Mouse (Mus musculus): ENCODE results near the gene Csf2rb2. TPM values are rescaled to one million over a fixed set of nuclear protein-coding genes. Genes with fewer than 3 reads are reported as not detected.
A peak's percentile ranks its signal among the peaks of the same experiment; 100 is the strongest.

Gene Csf2rb2
- total RNA-seq, 1 experiment from 2014 or later = 3.3 TPM

DNA sequence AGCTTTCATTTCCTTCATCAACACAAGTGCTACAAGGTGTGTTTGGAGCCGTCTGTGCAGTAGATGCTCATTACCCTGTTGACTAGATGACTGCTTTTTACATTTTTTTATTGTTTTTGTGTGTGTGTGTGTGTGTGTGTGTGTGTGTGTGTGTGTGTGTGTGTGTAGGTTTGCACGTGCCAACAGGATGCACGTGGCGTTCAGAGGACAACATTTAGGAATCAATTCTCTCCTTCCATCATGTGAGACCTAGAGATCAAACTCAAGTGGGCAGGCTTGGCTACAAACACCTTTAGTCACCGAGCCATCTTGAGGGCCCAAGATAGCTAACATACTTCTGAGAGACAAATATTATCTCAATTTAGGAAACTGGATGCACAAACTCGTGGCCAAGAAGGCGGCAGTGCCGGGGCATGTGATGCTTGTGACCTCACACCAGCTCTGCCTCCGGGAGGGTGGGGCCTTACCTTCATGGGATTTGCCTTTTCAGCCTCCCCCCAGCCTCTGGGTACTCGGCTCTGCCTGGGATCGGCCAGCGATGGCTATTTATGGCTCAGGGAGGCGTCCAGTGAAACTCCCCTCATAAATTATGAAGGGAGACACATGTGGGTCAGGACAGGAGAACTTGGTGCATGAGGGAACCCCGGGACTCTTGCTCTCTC, 65.4 kb downstream of the Csf2rb2 start:
- ATAC-seq (replicated peaks in 1 of 2; ENCODE audit: insufficient read depth in 1 of 2, low FRiP score in 2 of 2, low TSS enrichment in 1 of 2, low read depth in 1 of 2, poor library complexity in 2 of 2, severe bottlenecking in 2 of 2) = no peak

DNA sequence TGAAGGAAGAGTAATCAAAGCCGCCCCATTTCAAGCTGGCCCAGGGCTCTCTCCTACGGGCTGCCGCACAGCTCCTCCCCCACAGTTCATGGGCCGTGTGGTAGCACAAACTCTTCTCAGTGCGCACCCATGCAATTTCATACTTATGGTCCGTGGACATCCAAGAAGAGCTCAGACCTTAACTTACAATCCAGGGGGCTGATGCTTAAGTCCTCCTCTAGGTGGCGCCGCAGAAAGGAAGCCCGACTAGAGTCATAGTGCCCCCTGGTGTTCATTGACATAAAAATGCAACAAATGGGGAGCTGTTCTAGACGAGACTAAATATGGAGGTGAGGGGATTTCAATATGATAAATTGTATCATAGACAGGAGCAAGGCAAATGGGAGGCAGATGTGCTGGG, 66.1 kb downstream of the Csf2rb2 start:
- ATAC-seq (replicated peaks in 1 of 2; ENCODE audit: insufficient read depth in 1 of 2, low FRiP score in 2 of 2, low TSS enrichment in 1 of 2, low read depth in 1 of 2, poor library complexity in 2 of 2, severe bottlenecking in 2 of 2) = peak; percentile 58 to 79

DNA sequence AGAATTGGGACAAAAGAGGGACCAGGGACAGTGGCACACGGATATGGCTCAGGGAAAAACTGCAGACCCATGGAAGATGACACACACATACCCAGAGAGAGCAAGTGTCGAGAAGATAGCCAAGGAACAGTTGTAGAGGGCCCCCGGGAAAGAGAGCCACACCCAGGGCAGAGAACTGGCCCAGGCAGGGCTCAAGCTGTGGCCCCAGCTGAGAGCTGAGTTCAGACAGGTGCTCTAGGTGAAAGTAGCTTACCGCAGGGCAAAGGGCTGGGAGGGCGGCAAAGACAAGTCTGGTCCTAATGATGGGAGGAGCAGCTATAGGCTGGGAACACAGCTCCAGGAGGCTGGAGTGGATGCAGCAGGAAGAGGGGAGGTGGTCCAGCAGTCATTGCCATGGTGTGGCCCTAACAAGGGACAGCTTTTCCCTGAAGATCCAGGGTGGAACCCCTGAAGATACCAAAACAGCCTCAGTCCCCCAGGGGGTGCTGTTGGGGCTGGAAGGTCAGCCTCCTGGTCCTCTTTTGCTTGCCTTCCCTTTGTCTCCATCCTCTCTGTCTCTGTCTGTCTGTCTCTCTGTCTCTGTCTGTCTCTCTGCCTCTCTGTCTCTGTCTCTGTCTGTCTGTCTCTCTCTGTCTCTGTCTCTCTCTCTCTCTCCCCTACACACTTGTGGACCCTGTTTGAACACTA, 70.6 kb downstream of the Csf2rb2 start:
- ATAC-seq (replicated peaks in 1 of 2; ENCODE audit: insufficient read depth in 1 of 2, low FRiP score in 2 of 2, low TSS enrichment in 1 of 2, low read depth in 1 of 2, poor library complexity in 2 of 2, severe bottlenecking in 2 of 2) = no peak

Other genes with a start within 250 kb of the Csf2rb2 start
- not detected in 2 replicates for gene Cacng2, start 185.7 kb downstream of the Csf2rb2 start, total RNA-seq (2017)
- gene Ift27, start 131.6 kb downstream of the Csf2rb2 start, total RNA-seq (2017) = 9.9 and 10.5 TPM in 2 replicates
- gene Pvalb, start 99.3 kb downstream of the Csf2rb2 start, total RNA-seq (2017) = not detected in 2 replicates
- 55.9 and 70.4 TPM in 2 replicates for gene Ncf4, start 60.9 kb downstream of the Csf2rb2 start, total RNA-seq (2017)
- gene Csf2rb, start 20.0 kb upstream of the Csf2rb2 start, total RNA-seq (2017) = 21.4 and 24.5 TPM in 2 replicates
- 0.75 TPM in 1 of 2 replicates, not detected in the other for gene Tex33, start 90.2 kb upstream of the Csf2rb2 start, total RNA-seq (2017)
- 9.5 and 16.6 TPM in 2 replicates for gene Tst, start 100.2 kb upstream of the Csf2rb2 start, total RNA-seq (2017)
- gene Mpst, start 100.7 kb upstream of the Csf2rb2 start, total RNA-seq (2017) = 19.4 and 24.1 TPM in 2 replicates
- gene Kctd17, start 122.8 kb upstream of the Csf2rb2 start, total RNA-seq (2017) = 17.7 and 21.4 TPM in 2 replicates
- not detected in 2 replicates for gene Tmprss6, start 162.9 kb upstream of the Csf2rb2 start, total RNA-seq (2017)
- gene Il2rb, start 189.6 kb upstream of the Csf2rb2 start, total RNA-seq (2017) = 2.6 and 2.9 TPM in 2 replicates
- 1.3 and 2.5 TPM in 2 replicates for gene C1qtnf6, start 225.7 kb upstream of the Csf2rb2 start, total RNA-seq (2017)
- not detected in 2 replicates for gene Sstr3, start 239.0 kb upstream of the Csf2rb2 start, total RNA-seq (2017)

All from hematopoietic stem cell, adult 5-6 weeks (primary cell).